Mouse (Mus musculus): Measurements from ENCODE around the gene Eif3i. TPM values are rescaled to one million over a fixed set of nuclear protein-coding genes. Genes with fewer than 3 reads are reported as not detected.

Gene Eif3i
- polyA plus RNA-seq, 1 experiment, result 416 TPM

DNA sequence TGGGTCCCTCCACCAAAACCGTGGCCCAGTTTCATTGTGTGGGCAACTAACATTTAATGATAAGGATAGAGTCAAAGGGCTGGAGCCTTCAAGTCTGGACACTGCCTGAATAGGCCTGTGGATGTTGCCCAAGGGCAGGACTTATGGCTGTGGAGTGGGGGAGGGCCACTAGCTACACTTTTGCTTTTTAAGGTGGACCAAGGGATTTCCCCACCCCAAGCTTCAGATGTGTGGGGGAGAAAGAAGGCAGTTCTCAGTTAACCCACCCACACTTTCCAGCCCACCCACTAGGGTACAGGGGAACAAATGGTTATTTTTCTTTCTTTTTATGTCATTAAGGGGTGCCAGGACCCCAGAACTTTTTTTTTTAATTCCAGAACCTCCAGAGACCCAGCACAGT lies 16.1 kb downstream of the Eif3i start:
- TF ChIP-seq MYOG (IDR thresholded peaks at IDR 0.05; ENCODE audit: control insufficient read depth, extremely low read depth, insufficient read length) (no peak), USF1 (IDR thresholded peaks at IDR 0.05; ENCODE audit: low read depth) (no peak), MAX (IDR thresholded peaks at IDR 0.05) (no peak), FOSL1 (IDR thresholded peaks at IDR 0.05; ENCODE audit: insufficient read depth, low read length, poor library complexity, severe bottlenecking) (no peak)
- no peak overlapping the region for H3K4me3 ChIP-seq (ENCODE audit: insufficient read depth, poor library complexity, severe bottlenecking)
- H3K79me2 ChIP-seq (ENCODE audit: control insufficient read depth, insufficient read depth), result no peaks in the 10 kb centered on the region
- no peaks in the 10 kb centered on the region for H3K36me3 ChIP-seq (ENCODE audit: control insufficient read depth, insufficient read depth)
- H3K27me3 ChIP-seq (ENCODE audit: control insufficient read depth, insufficient read depth, insufficient read length), result no peaks in the 10 kb centered on the region
- no peaks in the 10 kb centered on the region for H3K79me3 ChIP-seq (ENCODE audit: low read depth)
- H3ac ChIP-seq (ENCODE audit: control insufficient read depth, insufficient read length, low read depth), result no peak overlapping the region

DNA sequence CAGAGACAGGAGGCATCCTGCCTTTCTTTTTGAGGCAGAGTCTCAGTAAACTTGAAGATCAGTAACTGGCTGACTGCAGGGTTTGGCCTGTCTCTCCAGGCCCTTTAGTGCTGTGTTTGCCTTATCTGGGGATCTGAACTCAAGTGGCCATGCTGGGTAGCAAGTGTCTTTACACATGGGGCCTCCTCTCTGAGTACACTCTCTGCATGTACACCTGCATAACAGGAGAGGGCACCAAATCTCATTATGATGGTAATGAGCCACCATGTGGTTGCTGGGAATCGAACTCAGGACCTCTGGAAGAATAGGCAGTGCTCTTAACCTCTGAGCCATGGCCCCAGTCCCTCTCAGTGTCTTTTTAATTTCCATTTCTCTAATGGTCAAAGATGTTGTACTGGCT lies 18.2 kb downstream of the Eif3i start:
- Histone ChIP-seq H3K79me3 (ENCODE audit: low read depth) (no peaks in the 10 kb centered on the region), H3K79me2 (ENCODE audit: control insufficient read depth, insufficient read depth) (no peaks in the 10 kb centered on the region), H3K27me3 (ENCODE audit: control insufficient read depth, insufficient read depth, insufficient read length) (no peaks in the 10 kb centered on the region), H3K36me3 (ENCODE audit: control insufficient read depth, insufficient read depth) (no peaks in the 10 kb centered on the region), H3ac (ENCODE audit: control insufficient read depth, insufficient read length, low read depth) (no peak overlapping the region), H3K4me3 (ENCODE audit: insufficient read depth, poor library complexity, severe bottlenecking) (no peak overlapping the region)
- TF ChIP-seq FOSL1 (IDR thresholded peaks at IDR 0.05; ENCODE audit: insufficient read depth, low read length, poor library complexity, severe bottlenecking) (no peak), MYOG (IDR thresholded peaks at IDR 0.05; ENCODE audit: control insufficient read depth, extremely low read depth, insufficient read length) (no peak), USF1 (IDR thresholded peaks at IDR 0.05; ENCODE audit: low read depth) (no peak)

DNA sequence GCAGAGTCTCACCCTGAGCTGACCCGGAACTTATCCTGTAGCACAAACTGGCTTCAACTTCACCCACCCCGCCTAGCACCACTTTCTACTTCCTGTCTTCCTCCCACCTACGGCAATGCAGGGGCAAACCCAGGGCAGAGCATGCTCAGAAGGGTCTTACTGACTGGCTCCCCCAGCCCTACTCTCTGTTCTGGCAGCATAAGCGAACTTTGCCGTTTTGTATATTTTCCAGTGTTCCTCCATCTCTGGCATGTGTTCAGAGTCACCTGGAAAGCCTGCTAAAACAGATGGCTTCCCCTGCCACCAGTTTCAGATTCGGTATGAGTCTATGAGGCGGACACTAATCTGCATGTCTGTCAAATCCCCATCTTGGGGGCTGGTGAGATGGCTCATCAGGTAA lies 20.1 kb downstream of the Eif3i start:
- Histone ChIP-seq H3ac (ENCODE audit: control insufficient read depth, insufficient read length, low read depth) (no peak overlapping the region), H3K79me3 (ENCODE audit: low read depth) (no peaks in the 10 kb centered on the region), H3K79me2 (ENCODE audit: control insufficient read depth, insufficient read depth) (no peaks in the 10 kb centered on the region), H3K27me3 (ENCODE audit: control insufficient read depth, insufficient read depth, insufficient read length) (no peaks in the 10 kb centered on the region), H3K36me3 (ENCODE audit: control insufficient read depth, insufficient read depth) (no peaks in the 10 kb centered on the region), H3K4me3 (ENCODE audit: insufficient read depth, poor library complexity, severe bottlenecking) (no peak overlapping the region)
- TF ChIP-seq MAX (IDR thresholded peaks at IDR 0.05), result no peak
- TF ChIP-seq FOSL1 (IDR thresholded peaks at IDR 0.05; ENCODE audit: insufficient read depth, low read length, poor library complexity, severe bottlenecking), result no peak

DNA sequence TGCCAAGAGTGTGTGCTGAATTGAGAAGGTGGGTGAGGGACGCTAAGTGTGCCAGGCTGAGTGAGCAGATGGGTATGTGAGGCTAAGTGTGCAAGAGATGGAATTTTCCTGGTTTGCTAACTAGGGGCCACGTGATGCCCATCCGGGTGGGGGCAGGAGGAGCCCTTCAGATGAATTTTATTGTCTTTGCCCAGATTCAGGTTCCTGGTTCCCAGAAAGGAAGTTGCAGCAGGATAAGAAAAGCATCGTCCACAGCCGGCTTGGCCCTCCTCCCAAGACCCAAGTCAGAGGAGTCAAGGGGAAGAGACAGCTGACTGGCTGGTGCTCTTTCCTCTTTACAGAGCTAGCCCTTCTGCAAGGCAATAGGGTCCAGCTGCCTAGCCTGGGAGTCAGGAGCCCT lies 22.0 kb downstream of the Eif3i start, which contains the start of gene Fam167b:
Gene Fam167b (minus strand): TSS at position 84 of the 400 bp plus-strand sequence.
- Histone ChIP-seq H3K79me3 (ENCODE audit: low read depth) (no peaks in the 10 kb centered on the region), H3K27me3 (ENCODE audit: control insufficient read depth, insufficient read depth, insufficient read length) (no peaks in the 10 kb centered on the region), H3K4me3 (ENCODE audit: insufficient read depth, poor library complexity, severe bottlenecking) (no peak within 1 kb of the TSS), H3ac (ENCODE audit: control insufficient read depth, insufficient read length, low read depth) (no peak within 1 kb of the TSS), H3K79me2 (ENCODE audit: control insufficient read depth, insufficient read depth) (no peaks in the 10 kb centered on the region), H3K36me3 (ENCODE audit: control insufficient read depth, insufficient read depth) (no peaks in the 10 kb centered on the region)
- TF ChIP-seq FOSL1 (IDR thresholded peaks at IDR 0.05; ENCODE audit: insufficient read depth, low read length, poor library complexity, severe bottlenecking) (no peak), USF1 (IDR thresholded peaks at IDR 0.05; ENCODE audit: low read depth) (no peak), CTCF (IDR thresholded peaks at IDR 0.05; ENCODE audit: control insufficient read depth, insufficient read depth, insufficient read length) (no peak), MYOG (IDR thresholded peaks at IDR 0.05; ENCODE audit: control insufficient read depth, extremely low read depth, insufficient read length) (no peak), CEBPB (IDR thresholded peaks at IDR 0.05; ENCODE audit: low read depth) (no peak), MYOD1 (IDR thresholded peaks at IDR 0.05; ENCODE audit: control insufficient read depth, insufficient read length, low read depth) (no peak)

DNA sequence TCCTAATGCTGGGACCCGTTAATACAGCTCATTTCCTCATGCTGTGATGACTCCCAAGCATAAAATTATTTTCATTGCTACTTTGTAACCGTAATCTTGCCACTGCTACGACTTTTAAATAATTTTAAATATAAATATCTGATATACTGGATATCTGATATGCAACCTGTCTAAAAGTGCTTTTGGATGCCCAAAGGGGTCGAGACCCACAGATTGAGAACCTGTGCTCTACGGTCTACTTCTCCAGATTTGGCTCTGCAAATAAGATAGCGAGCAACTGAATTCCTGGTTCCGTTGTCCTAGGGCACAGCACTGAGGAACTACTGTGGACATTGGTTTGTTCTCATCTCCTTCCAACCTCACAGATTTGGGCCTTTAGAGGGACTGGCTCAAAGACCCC lies 22.8 kb downstream of the Eif3i start:
- Histone ChIP-seq H3K4me3 (ENCODE audit: insufficient read depth, poor library complexity, severe bottlenecking) (no peak overlapping the region), H3K36me3 (ENCODE audit: control insufficient read depth, insufficient read depth) (no peaks in the 10 kb centered on the region), H3K79me2 (ENCODE audit: control insufficient read depth, insufficient read depth) (no peaks in the 10 kb centered on the region), H3K27me3 (ENCODE audit: control insufficient read depth, insufficient read depth, insufficient read length) (no peaks in the 10 kb centered on the region), H3K79me3 (ENCODE audit: low read depth) (no peaks in the 10 kb centered on the region), H3ac (ENCODE audit: control insufficient read depth, insufficient read length, low read depth) (no peak overlapping the region)
- no peak for TF ChIP-seq FOSL1 (IDR thresholded peaks at IDR 0.05; ENCODE audit: insufficient read depth, low read length, poor library complexity, severe bottlenecking)
- no peak for TF ChIP-seq USF1 (IDR thresholded peaks at IDR 0.05; ENCODE audit: low read depth)
- TF ChIP-seq MYOG (IDR thresholded peaks at IDR 0.05; ENCODE audit: control insufficient read depth, extremely low read depth, insufficient read length), result no peak
- no peak for TF ChIP-seq CTCF (IDR thresholded peaks at IDR 0.05; ENCODE audit: control insufficient read depth, insufficient read depth, insufficient read length)
- TF ChIP-seq CEBPB (IDR thresholded peaks at IDR 0.05; ENCODE audit: low read depth), result no peak
- TF ChIP-seq MAX (IDR thresholded peaks at IDR 0.05), result no peak
- no peak for TF ChIP-seq MYOD1 (IDR thresholded peaks at IDR 0.05; ENCODE audit: control insufficient read depth, insufficient read length, low read depth)

DNA sequence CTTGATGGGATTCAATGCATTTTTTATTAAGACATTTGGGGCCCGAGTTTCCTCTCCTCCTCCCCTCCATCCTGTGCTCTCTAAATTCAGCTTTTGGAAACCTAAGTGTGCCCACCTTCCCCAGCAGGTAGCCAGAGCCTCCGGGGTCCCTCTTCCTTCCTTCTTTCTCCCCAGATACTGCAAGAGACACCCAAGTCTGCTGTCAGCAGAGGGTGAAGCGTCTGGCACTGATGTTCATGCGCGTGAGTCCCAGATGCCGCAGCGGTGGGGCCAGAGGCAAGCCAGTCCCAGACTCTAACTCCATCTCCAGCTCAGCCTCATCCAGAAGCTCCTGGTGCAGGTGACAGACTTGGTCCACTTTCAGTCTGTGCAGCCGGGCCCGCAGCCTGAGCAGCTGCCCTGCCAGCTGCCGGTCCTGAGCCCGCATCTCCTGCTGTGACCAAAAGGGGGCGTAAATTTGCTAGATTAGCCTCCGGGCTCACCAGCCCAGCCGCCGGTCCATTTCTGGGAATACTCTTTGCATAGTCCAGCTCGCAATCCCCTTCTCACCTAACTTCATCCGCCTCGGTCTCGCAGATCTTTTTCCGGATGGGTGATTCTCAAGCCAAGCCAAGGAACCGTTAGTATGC lies 23.5 kb downstream of the Eif3i start:
- Histone ChIP-seq H3K36me3 (ENCODE audit: control insufficient read depth, insufficient read depth) (no peaks in the 10 kb centered on the region), H3K79me2 (ENCODE audit: control insufficient read depth, insufficient read depth) (no peaks in the 10 kb centered on the region), H3K4me3 (ENCODE audit: insufficient read depth, poor library complexity, severe bottlenecking) (no peak overlapping the region), H3K79me3 (ENCODE audit: low read depth) (no peaks in the 10 kb centered on the region), H3ac (ENCODE audit: control insufficient read depth, insufficient read length, low read depth) (no peak overlapping the region), H3K27me3 (ENCODE audit: control insufficient read depth, insufficient read depth, insufficient read length) (no peaks in the 10 kb centered on the region)
- TF ChIP-seq CTCF (IDR thresholded peaks at IDR 0.05; ENCODE audit: control insufficient read depth, insufficient read depth, insufficient read length) (peak; percentile 47), FOSL1 (IDR thresholded peaks at IDR 0.05; ENCODE audit: insufficient read depth, low read length, poor library complexity, severe bottlenecking) (no peak)

Measured in C2C12 (cell line).